Mouse (Mus musculus): Measurements from ENCODE around the gene Zmiz1. TPM values are rescaled to one million over a fixed set of nuclear protein-coding genes. Genes with fewer than 3 reads are reported as not detected.
A peak's percentile ranks its signal among the peaks of the same experiment; 100 is the strongest.

The Zmiz1 gene
- total RNA-seq, 1 experiment from 2014 or later, result 9.8 TPM

GRCm38 (mm10) chr14:25497596-25497995 is 38.6 kb downstream of the Zmiz1 start:
- no peak for ATAC-seq (replicated peaks in 1 of 2; ENCODE audit: insufficient read depth in 1 of 2, low FRiP score in 2 of 2, low TSS enrichment in 1 of 2, low read depth in 1 of 2, poor library complexity in 2 of 2, severe bottlenecking in 2 of 2)

GRCm38 (mm10) chr14:25498367-25498766 is 39.4 kb downstream of the Zmiz1 start:
- no peak for ATAC-seq (replicated peaks in 1 of 2; ENCODE audit: insufficient read depth in 1 of 2, low FRiP score in 2 of 2, low TSS enrichment in 1 of 2, low read depth in 1 of 2, poor library complexity in 2 of 2, severe bottlenecking in 2 of 2)

GRCm38 (mm10) chr14:25499526-25499925 is 40.5 kb downstream of the Zmiz1 start:
- no peak for ATAC-seq (replicated peaks in 1 of 2; ENCODE audit: insufficient read depth in 1 of 2, low FRiP score in 2 of 2, low TSS enrichment in 1 of 2, low read depth in 1 of 2, poor library complexity in 2 of 2, severe bottlenecking in 2 of 2)

- no peak for ATAC-seq (replicated peaks in 1 of 2; ENCODE audit: insufficient read depth in 1 of 2, low FRiP score in 2 of 2, low TSS enrichment in 1 of 2, low read depth in 1 of 2, poor library complexity in 2 of 2, severe bottlenecking in 2 of 2)
These were observed 41.6 kb downstream of the Zmiz1 start for GRCm38 (mm10) chr14:25500511-25501120.

DNA sequence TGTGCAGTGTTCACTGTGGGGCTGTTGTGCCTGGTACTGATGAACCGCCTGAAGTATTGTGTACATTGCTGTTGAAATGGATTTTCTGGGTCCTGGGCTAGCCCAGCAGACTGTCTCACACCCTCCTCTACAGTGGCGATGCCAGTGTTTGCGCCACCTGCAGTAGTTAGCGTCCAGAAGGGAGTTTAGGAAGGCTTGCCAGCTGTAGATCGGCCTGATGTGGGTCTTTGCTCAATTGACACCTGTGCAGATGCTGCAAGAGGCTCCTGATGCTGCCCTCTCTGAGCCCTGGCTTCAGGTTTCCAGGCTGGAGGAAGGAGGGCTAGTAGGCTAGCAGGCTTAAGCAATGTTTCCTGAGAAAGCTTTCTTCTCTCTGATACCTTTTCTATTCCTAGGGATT is 42.5 kb downstream of the Zmiz1 start:
- ATAC-seq (replicated peaks in 1 of 2; ENCODE audit: insufficient read depth in 1 of 2, low FRiP score in 2 of 2, low TSS enrichment in 1 of 2, low read depth in 1 of 2, poor library complexity in 2 of 2, severe bottlenecking in 2 of 2), result no peak

- no peak for ATAC-seq (replicated peaks in 1 of 2; ENCODE audit: insufficient read depth in 1 of 2, low FRiP score in 2 of 2, low TSS enrichment in 1 of 2, low read depth in 1 of 2, poor library complexity in 2 of 2, severe bottlenecking in 2 of 2)
These were observed 43.4 kb downstream of the Zmiz1 start for GRCm38 (mm10) chr14:25502355-25502754.

- ATAC-seq (replicated peaks in 1 of 2; ENCODE audit: insufficient read depth in 1 of 2, low FRiP score in 2 of 2, low TSS enrichment in 1 of 2, low read depth in 1 of 2, poor library complexity in 2 of 2, severe bottlenecking in 2 of 2), result peak; percentile 85 to 88
These were observed 45.3 kb downstream of the Zmiz1 start for GRCm38 (mm10) chr14:25504241-25504640.

DNA sequence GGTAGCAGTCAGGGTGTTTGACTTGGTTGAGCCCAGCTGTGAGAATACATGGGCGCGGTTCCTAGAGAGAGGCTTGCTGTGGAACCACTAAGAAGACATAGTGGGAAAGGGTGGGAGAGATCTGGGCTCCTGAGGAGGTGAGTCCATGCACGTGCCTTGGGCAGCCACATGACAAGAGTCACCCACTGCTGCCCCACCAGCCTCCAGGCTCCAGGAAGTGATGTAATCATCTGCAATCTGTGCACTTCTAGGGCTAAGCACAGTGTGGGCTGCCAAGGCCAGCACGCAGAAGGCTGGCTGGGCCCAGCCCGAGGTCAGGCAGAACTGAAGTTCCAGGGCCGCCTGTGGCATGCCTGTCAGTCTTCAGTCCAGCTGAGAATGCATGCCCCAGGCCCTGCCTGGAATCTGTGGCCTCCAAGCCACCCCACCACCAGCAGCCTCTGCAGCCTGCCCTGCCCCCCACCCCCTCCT is 46.3 kb downstream of the Zmiz1 start:
- ATAC-seq (replicated peaks in 1 of 2; ENCODE audit: insufficient read depth in 1 of 2, low FRiP score in 2 of 2, low TSS enrichment in 1 of 2, low read depth in 1 of 2, poor library complexity in 2 of 2, severe bottlenecking in 2 of 2), result peak in 1 of 2 experiments; percentile 18; a peak in 1 of 4 replicates

DNA sequence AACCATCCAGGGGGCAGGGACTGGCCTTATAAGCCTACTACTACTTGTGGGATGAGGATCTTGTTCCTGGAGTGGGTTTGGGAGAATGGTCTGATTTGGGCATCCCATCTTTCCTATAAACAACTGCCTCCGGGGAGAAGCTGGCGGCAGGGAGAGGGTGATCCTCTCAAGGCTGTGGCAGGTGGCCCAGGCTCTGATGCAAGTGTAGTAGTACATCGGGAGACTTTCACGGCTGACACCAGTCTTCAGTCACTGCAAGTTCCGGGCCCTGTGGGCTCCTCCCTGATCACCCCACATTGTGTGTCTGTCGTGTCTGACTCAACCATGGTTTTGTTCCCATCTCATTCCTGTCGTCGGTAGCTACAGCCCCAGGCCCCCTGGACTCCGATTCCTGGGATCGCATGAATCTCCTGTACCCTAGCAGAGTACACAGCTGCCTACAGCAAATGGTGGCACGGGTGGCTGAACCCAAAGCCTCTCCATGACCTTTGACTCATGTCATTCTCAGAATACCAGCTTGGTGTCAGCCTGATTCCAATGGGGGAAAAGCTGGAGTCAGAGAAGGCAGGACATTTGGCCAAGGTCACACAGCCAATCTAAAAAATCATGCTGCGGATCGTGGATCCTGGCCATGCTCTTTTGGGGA is 49.2 kb downstream of the Zmiz1 start:
- no peak for ATAC-seq (replicated peaks in 1 of 2; ENCODE audit: insufficient read depth in 1 of 2, low FRiP score in 2 of 2, low TSS enrichment in 1 of 2, low read depth in 1 of 2, poor library complexity in 2 of 2, severe bottlenecking in 2 of 2)

GRCm38 (mm10) chr14:25508757-25509139 is 49.8 kb downstream of the Zmiz1 start:
- no peak for ATAC-seq (replicated peaks in 1 of 2; ENCODE audit: insufficient read depth in 1 of 2, low FRiP score in 2 of 2, low TSS enrichment in 1 of 2, low read depth in 1 of 2, poor library complexity in 2 of 2, severe bottlenecking in 2 of 2)

GRCm38 (mm10) chr14:25509450-25510129 is 50.6 kb downstream of the Zmiz1 start:
- ATAC-seq (replicated peaks in 1 of 2; ENCODE audit: insufficient read depth in 1 of 2, low FRiP score in 2 of 2, low TSS enrichment in 1 of 2, low read depth in 1 of 2, poor library complexity in 2 of 2, severe bottlenecking in 2 of 2), result no peak

GRCm38 (mm10) chr14:25510362-25510761 is 51.4 kb downstream of the Zmiz1 start:
- no peak for ATAC-seq (replicated peaks in 1 of 2; ENCODE audit: insufficient read depth in 1 of 2, low FRiP score in 2 of 2, low TSS enrichment in 1 of 2, low read depth in 1 of 2, poor library complexity in 2 of 2, severe bottlenecking in 2 of 2)

DNA sequence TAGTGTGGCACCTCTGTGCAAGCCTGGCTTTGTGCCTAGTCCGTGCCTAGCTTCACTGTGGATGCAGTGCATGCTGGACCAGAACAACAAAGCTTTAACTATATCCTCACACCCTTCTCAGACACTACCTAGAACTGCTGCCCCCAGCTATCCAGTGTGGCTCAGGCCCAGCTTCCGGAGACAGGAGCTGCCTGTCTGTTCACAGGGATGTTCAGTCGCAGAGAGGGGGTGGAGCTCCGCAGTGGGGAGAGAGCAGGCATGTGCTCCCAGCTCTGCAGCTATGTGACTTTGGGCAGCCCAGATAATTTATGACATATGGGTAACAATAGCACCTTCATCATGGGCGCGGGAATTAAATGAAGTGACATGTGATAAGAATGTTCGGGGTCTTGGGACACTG is 52.0 kb downstream of the Zmiz1 start:
- ATAC-seq (replicated peaks in 1 of 2; ENCODE audit: insufficient read depth in 1 of 2, low FRiP score in 2 of 2, low TSS enrichment in 1 of 2, low read depth in 1 of 2, poor library complexity in 2 of 2, severe bottlenecking in 2 of 2), result no peak

- ATAC-seq (replicated peaks in 1 of 2; ENCODE audit: insufficient read depth in 1 of 2, low FRiP score in 2 of 2, low TSS enrichment in 1 of 2, low read depth in 1 of 2, poor library complexity in 2 of 2, severe bottlenecking in 2 of 2), result no peak
These were observed 52.6 kb downstream of the Zmiz1 start for GRCm38 (mm10) chr14:25511564-25511963.

DNA sequence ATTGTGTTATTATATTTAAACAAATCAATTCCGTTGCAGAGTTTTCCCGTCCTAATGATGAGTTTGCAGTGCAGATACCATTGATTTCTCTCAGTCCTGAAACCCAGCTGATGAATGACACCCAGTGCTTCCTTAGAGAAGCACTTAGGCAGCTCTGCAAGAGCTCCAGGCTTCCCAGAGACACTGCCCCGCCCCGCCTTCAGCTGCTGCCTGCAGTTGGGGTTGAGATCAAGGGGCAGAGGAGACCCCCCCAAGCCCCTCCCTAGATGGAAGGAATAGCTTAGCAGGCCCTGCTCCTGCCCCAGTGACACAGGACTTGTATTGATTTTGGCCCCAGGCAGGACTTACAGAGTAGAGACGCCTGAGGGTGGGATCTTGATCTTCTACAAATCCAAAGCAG is 53.0 kb downstream of the Zmiz1 start:
- no peak for ATAC-seq (replicated peaks in 1 of 2; ENCODE audit: insufficient read depth in 1 of 2, low FRiP score in 2 of 2, low TSS enrichment in 1 of 2, low read depth in 1 of 2, poor library complexity in 2 of 2, severe bottlenecking in 2 of 2)

GRCm38 (mm10) chr14:25512803-25513202 is 53.8 kb downstream of the Zmiz1 start:
- ATAC-seq (replicated peaks in 1 of 2; ENCODE audit: insufficient read depth in 1 of 2, low FRiP score in 2 of 2, low TSS enrichment in 1 of 2, low read depth in 1 of 2, poor library complexity in 2 of 2, severe bottlenecking in 2 of 2), result no peak

GRCm38 (mm10) chr14:25513496-25513895 is 54.5 kb downstream of the Zmiz1 start:
- ATAC-seq (replicated peaks in 1 of 2; ENCODE audit: insufficient read depth in 1 of 2, low FRiP score in 2 of 2, low TSS enrichment in 1 of 2, low read depth in 1 of 2, poor library complexity in 2 of 2, severe bottlenecking in 2 of 2), result no peak

GRCm38 (mm10) chr14:25514943-25515512 is 56.0 kb downstream of the Zmiz1 start:
- ATAC-seq (replicated peaks in 1 of 2; ENCODE audit: insufficient read depth in 1 of 2, low FRiP score in 2 of 2, low TSS enrichment in 1 of 2, low read depth in 1 of 2, poor library complexity in 2 of 2, severe bottlenecking in 2 of 2), result no peak
